Mouse (Mus musculus): ENCODE measurements at regions not wholly inside any gene's neighbourhood (a gene's known extent, or its start where the extent isn't known, plus 50 kb on each side); places are given as distances from the start of the nearest gene placed in this dataset.

GRCm38 (mm10) chr7:68686396-68687139 is 62.5 kb downstream of the Arrdc4 start:
- Histone ChIP-seq H3K4me3 (ENCODE audit: control insufficient read depth, insufficient read depth, low read length) (no peak overlapping the region), H3K4me1 (replicated peaks; ENCODE audit: control insufficient read depth, insufficient read depth, low read length) (no peaks in the 10 kb centered on the region), H3K27ac (ENCODE audit: control insufficient read depth, insufficient read depth, low read length) (no peak overlapping the region), H3K27me3 (ENCODE audit: control insufficient read depth, insufficient read depth, low read length) (no peaks in the 10 kb centered on the region), H3K36me3 (ENCODE audit: control insufficient read depth, insufficient read depth, low read length) (no peaks in the 10 kb centered on the region)
- DNase-seq, result no peak
- no peak for TF ChIP-seq CTCF (IDR thresholded peaks at IDR 0.05; ENCODE audit: borderline replicate concordance, control insufficient read depth, extremely low read depth, insufficient read depth, low read length, poor library complexity)
- TF ChIP-seq POLR2A (IDR thresholded peaks at IDR 0.05; ENCODE audit: control insufficient read depth, extremely low read depth, insufficient read depth, low read length, poor library complexity), result no peak
- 89% methylated on average over 6 of the region's 6 CpGs for WGBS

GRCm38 (mm10) chr7:68682929-68683643 is 66.0 kb downstream of the Arrdc4 start:
- H3K36me3 ChIP-seq (ENCODE audit: control insufficient read depth, insufficient read depth, low read length), result no peaks in the 10 kb centered on the region
- no peak overlapping the region for H3K4me3 ChIP-seq (ENCODE audit: control insufficient read depth, insufficient read depth, low read length)
- no peaks in the 10 kb centered on the region for H3K27me3 ChIP-seq (ENCODE audit: control insufficient read depth, insufficient read depth, low read length)
- no peak overlapping the region for H3K27ac ChIP-seq (ENCODE audit: control insufficient read depth, insufficient read depth, low read length)
- WGBS, result 13% methylated on average over 5 of the region's 5 CpGs
- no peak for TF ChIP-seq CTCF (IDR thresholded peaks at IDR 0.05; ENCODE audit: borderline replicate concordance, control insufficient read depth, extremely low read depth, insufficient read depth, low read length, poor library complexity)
- no peak for TF ChIP-seq POLR2A (IDR thresholded peaks at IDR 0.05; ENCODE audit: control insufficient read depth, extremely low read depth, insufficient read depth, low read length, poor library complexity)
- no peaks in the 10 kb centered on the region for H3K4me1 ChIP-seq (replicated peaks; ENCODE audit: control insufficient read depth, insufficient read depth, low read length)
- DNase-seq, result no peak

- Histone ChIP-seq H3K4me1 (replicated peaks; ENCODE audit: control insufficient read depth, insufficient read depth, low read length) (no peaks in the 10 kb centered on the region), H3K27ac (ENCODE audit: control insufficient read depth, insufficient read depth, low read length) (no peak overlapping the region), H3K27me3 (ENCODE audit: control insufficient read depth, insufficient read depth, low read length) (no peaks in the 10 kb centered on the region), H3K36me3 (ENCODE audit: control insufficient read depth, insufficient read depth, low read length) (no peaks in the 10 kb centered on the region), H3K4me3 (ENCODE audit: control insufficient read depth, insufficient read depth, low read length) (no peak overlapping the region)
- TF ChIP-seq CTCF (IDR thresholded peaks at IDR 0.05; ENCODE audit: borderline replicate concordance, control insufficient read depth, extremely low read depth, insufficient read depth, low read length, poor library complexity), result no peak
- TF ChIP-seq POLR2A (IDR thresholded peaks at IDR 0.05; ENCODE audit: control insufficient read depth, extremely low read depth, insufficient read depth, low read length, poor library complexity), result no peak
- no peak for DNase-seq
- WGBS, result 92% methylated on average over 6 of the region's 6 CpGs
These were observed 66.7 kb downstream of the Arrdc4 start for GRCm38 (mm10) chr7:68682318-68682728.

- H3K4me3 ChIP-seq (ENCODE audit: control insufficient read depth, insufficient read depth, low read length), result no peak overlapping the region
- no peaks in the 10 kb centered on the region for H3K36me3 ChIP-seq (ENCODE audit: control insufficient read depth, insufficient read depth, low read length)
- 90% methylated on average over 3 of the region's 3 CpGs for WGBS
- H3K4me1 ChIP-seq (replicated peaks; ENCODE audit: control insufficient read depth, insufficient read depth, low read length), result no peaks in the 10 kb centered on the region
- no peak overlapping the region for H3K27ac ChIP-seq (ENCODE audit: control insufficient read depth, insufficient read depth, low read length)
- no peak for DNase-seq
- H3K27me3 ChIP-seq (ENCODE audit: control insufficient read depth, insufficient read depth, low read length), result no peaks in the 10 kb centered on the region
- TF ChIP-seq CTCF (IDR thresholded peaks at IDR 0.05; ENCODE audit: borderline replicate concordance, control insufficient read depth, extremely low read depth, insufficient read depth, low read length, poor library complexity), result no peak
- no peak for TF ChIP-seq POLR2A (IDR thresholded peaks at IDR 0.05; ENCODE audit: control insufficient read depth, extremely low read depth, insufficient read depth, low read length, poor library complexity)
These were observed 69.3 kb downstream of the Arrdc4 start for GRCm38 (mm10) chr7:68679770-68680169.

GRCm38 (mm10) chr7:68667790-68668732 is 81.0 kb downstream of the Arrdc4 start:
- no peak overlapping the region for H3K27ac ChIP-seq (ENCODE audit: control insufficient read depth, insufficient read depth, low read length)
- no peak overlapping the region for H3K4me3 ChIP-seq (ENCODE audit: control insufficient read depth, insufficient read depth, low read length)
- no peak for DNase-seq
- H3K4me1 ChIP-seq (replicated peaks; ENCODE audit: control insufficient read depth, insufficient read depth, low read length), result no peaks in the 10 kb centered on the region
- no peaks in the 10 kb centered on the region for H3K27me3 ChIP-seq (ENCODE audit: control insufficient read depth, insufficient read depth, low read length)
- TF ChIP-seq CTCF (IDR thresholded peaks at IDR 0.05; ENCODE audit: borderline replicate concordance, control insufficient read depth, extremely low read depth, insufficient read depth, low read length, poor library complexity), result no peak
- TF ChIP-seq POLR2A (IDR thresholded peaks at IDR 0.05; ENCODE audit: control insufficient read depth, extremely low read depth, insufficient read depth, low read length, poor library complexity), result no peak
- no peaks in the 10 kb centered on the region for H3K36me3 ChIP-seq (ENCODE audit: control insufficient read depth, insufficient read depth, low read length)
- 48% methylated on average over 12 of the region's 12 CpGs for WGBS

GRCm38 (mm10) chr7:68667215-68667614 is 81.8 kb downstream of the Arrdc4 start:
- Histone ChIP-seq H3K4me3 (ENCODE audit: control insufficient read depth, insufficient read depth, low read length) (no peak overlapping the region), H3K27ac (ENCODE audit: control insufficient read depth, insufficient read depth, low read length) (no peak overlapping the region), H3K27me3 (ENCODE audit: control insufficient read depth, insufficient read depth, low read length) (no peaks in the 10 kb centered on the region), H3K36me3 (ENCODE audit: control insufficient read depth, insufficient read depth, low read length) (no peaks in the 10 kb centered on the region), H3K4me1 (replicated peaks; ENCODE audit: control insufficient read depth, insufficient read depth, low read length) (no peaks in the 10 kb centered on the region)
- no peak for DNase-seq
- TF ChIP-seq POLR2A (IDR thresholded peaks at IDR 0.05; ENCODE audit: control insufficient read depth, extremely low read depth, insufficient read depth, low read length, poor library complexity), result no peak
- no peak for TF ChIP-seq CTCF (IDR thresholded peaks at IDR 0.05; ENCODE audit: borderline replicate concordance, control insufficient read depth, extremely low read depth, insufficient read depth, low read length, poor library complexity)
- WGBS, result 72% methylated on average over 4 of the region's 4 CpGs
